8 mouse cellular contexts compared by ENCODE assay signal in the genomic region with DNA sequence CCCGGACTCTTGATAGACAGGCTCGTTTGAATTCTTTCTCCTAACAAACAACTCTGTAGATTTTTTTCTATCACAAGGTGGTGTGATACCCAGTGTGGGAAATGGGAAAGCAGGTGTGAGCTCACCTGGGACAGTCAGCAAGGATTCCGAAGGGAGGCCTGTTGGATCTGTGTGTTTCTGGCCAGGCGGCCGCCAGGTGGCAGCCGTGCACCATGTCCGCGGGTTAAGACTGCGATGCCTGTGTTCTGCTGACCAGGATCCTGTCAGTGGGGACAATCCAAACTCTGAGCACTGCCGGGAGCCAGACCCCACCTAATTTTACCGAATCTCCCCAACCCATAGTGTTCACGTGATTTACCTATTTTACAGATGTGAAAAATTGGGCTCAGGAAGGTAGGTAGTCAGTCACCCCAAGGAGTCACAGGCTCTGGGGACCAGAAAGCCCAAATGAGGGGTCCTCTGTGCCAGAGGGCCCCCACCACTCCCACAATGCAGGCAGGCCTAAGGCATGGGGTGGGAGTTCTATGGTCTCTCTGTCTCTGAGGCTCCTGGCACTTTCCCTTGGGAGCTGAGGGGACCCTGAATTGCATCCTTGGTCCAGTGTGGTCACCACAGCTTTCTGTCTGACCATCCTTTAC.
DNase-seq lines count a peak whose midpoint lies in the region; ATAC-seq lines count a peak whose summit lies in the region.

No protein-coding gene starts in this region.

- no peak overlapping the region for H3K27ac ChIP-seq in hindbrain, embryonic 15.5 days (replicated peaks)

- peaks cover 6% of the 10 kb centered on the region; the same call in 1 of the 2 replicates for H3K4me1 ChIP-seq in hindbrain, embryonic 15.5 days (replicated peaks)

- DNase-seq in R1 (ENCODE audit: low read depth, low spot score) = peak; percentile 61
- peak; percentile 88 to 90 for DNase-seq in cerebellum, postnatal 36 days
- DNase-seq in gastrocnemius, adult 18-20 months (ENCODE audit: low spot score) = peak; percentile 81
- peak; percentile 76 to 80 for DNase-seq in layer of hippocampus, postnatal 36 days
- DNase-seq in lung, postnatal 14 days = peak; percentile 86
- peak; percentile 48 for DNase-seq in retina, adult 2 months (ENCODE audit: low read depth, low spot score)
- peak; percentile 76 for DNase-seq in thymus, postnatal 14 days

- H3K4me3 ChIP-seq in hindbrain, embryonic 15.5 days = no peak overlapping the region

- no peaks in the 10 kb centered on the region for H3K9me3 ChIP-seq in hindbrain, embryonic 15.5 days

- WGBS in hindbrain, embryonic 15.5 days = 8% methylated on average over 12 of the region's 12 CpGs

- no peak overlapping the region for H3K9ac ChIP-seq in hindbrain, embryonic 15.5 days

- peak overlapping the region; percentile 11; the same call in 1 of the 2 replicates for H3K4me2 ChIP-seq in hindbrain, embryonic 15.5 days

- ATAC-seq in hindbrain, embryonic 15.5 days (ENCODE audit: low FRiP score, low read depth) = peak; percentile 85

- no peaks in the 10 kb centered on the region for H3K27me3 ChIP-seq in hindbrain, embryonic 15.5 days

- H3K36me3 ChIP-seq in hindbrain, embryonic 15.5 days = no peaks in the 10 kb centered on the region
